Mouse (Mus musculus) CH12.LX (cell line): ENCODE results near the gene Dbil5. TPM values are rescaled to one million over a fixed set of nuclear protein-coding genes. Genes with fewer than 3 reads are reported as not detected.
A peak's percentile ranks its signal among the peaks of the same experiment; 100 is the strongest.

ENCODE experiments used
- DNase-seq: peaks from one replicate; pipeline ENCODE4 v3.0.0-alpha.2; 2013; ENCODE audit errors: extremely low read depth
- H3K27ac ChIP-seq: 2 replicates; pipeline ENCODE4 v1.5.1; 2012; ENCODE audit warnings: low read depth, mild to moderate bottlenecking, control low read depth, moderate library complexity; ENCODE audit not compliant: insufficient read depth
- H3K27me3 ChIP-seq: replicated peaks from 2 replicates; pipeline ENCODE3; 2012; ENCODE audit warnings: inconsistent platforms
- H3K36me3 ChIP-seq, 2 experiments: replicated peaks in 1 of 2; 2 replicates each; pipeline versions ENCODE3 to v1.6.1; 2012; ENCODE audit warnings: inconsistent platforms in 1 of 2, low read length in 1 of 2, mild to moderate bottlenecking in 1 of 2, mixed read lengths in 1 of 2, moderate library complexity in 1 of 2; ENCODE audit not compliant: control insufficient read depth in 1 of 2, insufficient read depth in 1 of 2
- H3K4me1 ChIP-seq, 2 experiments: 2 replicates each; pipeline ENCODE4 v1.6.1; 2012; ENCODE audit warnings: inconsistent platforms in 1 of 2, moderate library complexity in 1 of 2; ENCODE audit not compliant: insufficient read depth in 2 of 2, control insufficient read depth in 1 of 2
- H3K4me2 ChIP-seq: 2 replicates; pipeline ENCODE4 v1.6.1; 2012; ENCODE audit warnings: low read depth, mild to moderate bottlenecking, control low read depth; ENCODE audit not compliant: poor library complexity, insufficient read depth, severe bottlenecking
- H3K4me3 ChIP-seq, 3 experiments: fragments of 150-350 bp in 1 of 3; sonication (generic) in 1 of 3; replicated peaks in 1 of 3; 2 replicates each; pipeline versions ENCODE3 to v1.5.1; 2011 to 2012; ENCODE audit warnings: low read depth in 2 of 3, low read length in 2 of 3, mild to moderate bottlenecking in 2 of 3, moderate library complexity in 2 of 3, control low read depth in 1 of 3, improper control_type of control experiment in 1 of 3, inconsistent platforms in 1 of 3, mixed read lengths in 1 of 3; ENCODE audit not compliant: poor library complexity in 1 of 3
- H3K79me2 ChIP-seq: replicated peaks from 2 replicates; pipeline ENCODE4 v1.6.1; 2012; ENCODE audit warnings: mild to moderate bottlenecking, moderate library complexity; ENCODE audit not compliant: control insufficient read depth, poor library complexity, insufficient read depth, severe bottlenecking; ENCODE audit errors: extremely low read depth
- H3K9ac ChIP-seq: 2 replicates; pipeline ENCODE4 v1.6.1; 2012; ENCODE audit warnings: low read depth, mild to moderate bottlenecking, control low read depth, moderate library complexity; ENCODE audit not compliant: insufficient read depth
- H3K9me3 ChIP-seq: replicated peaks from 2 replicates; pipeline ENCODE3; 2012; ENCODE audit warnings: low read length, inconsistent platforms, mixed read lengths
- CTCF ChIP-seq, 2 experiments: IDR thresholded peaks in 1 of 2; conservative IDR thresholded peaks in 1 of 2; 2 replicates each; pipeline ENCODE4 v1.5.1; 2011 to 2012; ENCODE audit warnings: low read depth in 2 of 2, low read length in 2 of 2, improper control_type of control experiment in 1 of 2, inconsistent platforms in 1 of 2, mild to moderate bottlenecking in 1 of 2, moderate library complexity in 1 of 2
- E2F4 ChIP-seq: IDR thresholded peaks from 2 replicates; pipeline ENCODE4 v1.6.1; 2011; ENCODE audit warnings: low read depth, low read length, improper control_type of control experiment; ENCODE audit not compliant: insufficient replicate concordance
- HCFC1 ChIP-seq: IDR thresholded peaks from 2 replicates; pipeline ENCODE4 v1.6.1; 2012; ENCODE audit warnings: low read depth, mild to moderate bottlenecking, inconsistent platforms, low read length, improper control_type of control experiment
- IRF4 ChIP-seq: IDR thresholded peaks from 2 replicates; pipeline ENCODE4 v1.6.1; 2014; ENCODE audit warnings: low read depth, mild to moderate bottlenecking, inconsistent platforms, low read length, improper control_type of control experiment
- KAT2A ChIP-seq: IDR thresholded peaks from 2 replicates; pipeline ENCODE4 v1.6.1; 2012; ENCODE audit warnings: low read length, improper control_type of control experiment, inconsistent platforms; ENCODE audit not compliant: insufficient replicate concordance
- MAFK ChIP-seq: IDR thresholded peaks from 2 replicates; pipeline ENCODE4 v1.6.1; 2011; ENCODE audit warnings: low read length, improper control_type of control experiment; ENCODE audit not compliant: insufficient replicate concordance
- MAX ChIP-seq: IDR thresholded peaks from 2 replicates; pipeline ENCODE4 v1.6.1; 2011; ENCODE audit warnings: low read length, improper control_type of control experiment
- SIN3A ChIP-seq: IDR thresholded peaks from 2 replicates; pipeline ENCODE4 v1.6.1; 2012; ENCODE audit warnings: low read length, improper control_type of control experiment, inconsistent platforms
- TBP ChIP-seq: conservative IDR thresholded peaks from 2 replicates; pipeline ENCODE4 v1.6.1; 2011; ENCODE audit warnings: low read depth, low read length, improper control_type of control experiment
- USF2 ChIP-seq: conservative IDR thresholded peaks from 2 replicates; pipeline ENCODE4 v1.6.1; 2011; ENCODE audit warnings: low read depth, low read length, improper control_type of control experiment
- ZMIZ1 ChIP-seq: IDR thresholded peaks from 2 replicates; pipeline ENCODE4 v1.6.1; 2012; ENCODE audit warnings: low read depth, mild to moderate bottlenecking, inconsistent platforms, low read length, improper control_type of control experiment
- dilution Hi-C: fragments of 300-500 bp; cut with MboI; formaldehyde crosslinking; loops from 2 replicates; pipeline ENCODE4 v1.14.3; 2020; ENCODE audit warnings: low sequenced_read_pairs; ENCODE audit not compliant: extremely low pct_unique_long_range_greater_than_20kb, extremely low pct_ligation_motif_present
- in situ Hi-C: fragments of 300-500 bp; cut with MboI; formaldehyde crosslinking; loops from 3 replicates; pipeline ENCODE4 v1.14.3; 2019; ENCODE audit warnings: low sequenced_read_pairs, low pct_ligation_motif_present, low pct_unique_long_range_greater_than_20kb, mixed read lengths
- polyA plus RNA-seq: library from polyadenylated mRNA; unstranded; fragments of >175 nt; gene quantifications from 2 replicates; pipeline ENCODE4 v1.2.1, GENCODE M21; 2012; ENCODE audit warnings: low read depth; ENCODE audit not compliant: insufficient read length
- total RNA-seq, 2 experiments: library from RNA; depleted of rRNA; stranded (reverse); fragments of 300-350 nt in 1 of 2; fragments of >200 nt in 1 of 2; gene quantifications; 2 replicates each; pipeline ENCODE4 v1.2.3; 2012 to 2014

Gene Dbil5
- total and polyA plus RNA-seq, 3 experiments, result 1.4 to 1.6 TPM; not detected in 1

- TF ChIP-seq SIN3A (no peak), ZMIZ1 (no peak), USF2 (no peak)
- dilution Hi-C loops (no loop called here), in situ Hi-C loops (loop anchor here (10.0 kb wide), 1 partner anchor 247 kb away; no protein-coding TSS in a partner anchor)
- Histone ChIP-seq H3K4me3 (no peak overlapping the region), H3K4me1 (peaks cover 0 to 25% of the 10 kb centered on the region in 2 experiments; a peak in 2 of 4 replicates), H3K36me3 (peaks cover 0 to 58% of the 10 kb centered on the region in 2 experiments), H3K4me2 (no peak overlapping the region), H3K79me2 (no peaks in the 10 kb centered on the region), H3K27me3 (no peaks in the 10 kb centered on the region), H3K27ac (no peak overlapping the region), H3K9me3 (no peaks in the 10 kb centered on the region), H3K9ac (no peak overlapping the region)
- no peak for DNase-seq
Measured at GRCm38 (mm10) chr11:76257386-76257785, 40.0 kb downstream of the Dbil5 start.

GRCm38 (mm10) chr11:76258511-76258910 is 41.1 kb downstream of the Dbil5 start:
- no peak overlapping the region for H3K27ac ChIP-seq
- H3K4me3 ChIP-seq, result no peak overlapping the region
- H3K9ac ChIP-seq, result no peak overlapping the region
- in situ Hi-C loops (loop anchor here (10.0 kb wide), 1 partner anchor 246 kb away; no protein-coding TSS in a partner anchor), dilution Hi-C loops (no loop called here)
- no peak overlapping the region for H3K4me2 ChIP-seq
- no peak for TF ChIP-seq KAT2A
- TF ChIP-seq MAX, result no peak
- peak in 1 of 2 experiments; percentile 18; a peak in 1 of 4 replicates for TF ChIP-seq CTCF (conservative IDR thresholded peaks at IDR 0.05 in 1 of 2, IDR thresholded peaks at IDR 0.05 in 1 of 2; ENCODE audit: low read depth in 2 of 2, low read length in 2 of 2)
- TF ChIP-seq TBP, result no peak
- H3K27me3 ChIP-seq, result no peaks in the 10 kb centered on the region
- H3K9me3 ChIP-seq, result no peaks in the 10 kb centered on the region
- no peak for DNase-seq
- no peaks in the 10 kb centered on the region for H3K79me2 ChIP-seq
- H3K36me3 ChIP-seq, result peaks cover 0 to 59% of the 10 kb centered on the region in 2 experiments
- H3K4me1 ChIP-seq, result peaks cover 0 to 17% of the 10 kb centered on the region in 2 experiments; a peak in 2 of 4 replicates

DNA sequence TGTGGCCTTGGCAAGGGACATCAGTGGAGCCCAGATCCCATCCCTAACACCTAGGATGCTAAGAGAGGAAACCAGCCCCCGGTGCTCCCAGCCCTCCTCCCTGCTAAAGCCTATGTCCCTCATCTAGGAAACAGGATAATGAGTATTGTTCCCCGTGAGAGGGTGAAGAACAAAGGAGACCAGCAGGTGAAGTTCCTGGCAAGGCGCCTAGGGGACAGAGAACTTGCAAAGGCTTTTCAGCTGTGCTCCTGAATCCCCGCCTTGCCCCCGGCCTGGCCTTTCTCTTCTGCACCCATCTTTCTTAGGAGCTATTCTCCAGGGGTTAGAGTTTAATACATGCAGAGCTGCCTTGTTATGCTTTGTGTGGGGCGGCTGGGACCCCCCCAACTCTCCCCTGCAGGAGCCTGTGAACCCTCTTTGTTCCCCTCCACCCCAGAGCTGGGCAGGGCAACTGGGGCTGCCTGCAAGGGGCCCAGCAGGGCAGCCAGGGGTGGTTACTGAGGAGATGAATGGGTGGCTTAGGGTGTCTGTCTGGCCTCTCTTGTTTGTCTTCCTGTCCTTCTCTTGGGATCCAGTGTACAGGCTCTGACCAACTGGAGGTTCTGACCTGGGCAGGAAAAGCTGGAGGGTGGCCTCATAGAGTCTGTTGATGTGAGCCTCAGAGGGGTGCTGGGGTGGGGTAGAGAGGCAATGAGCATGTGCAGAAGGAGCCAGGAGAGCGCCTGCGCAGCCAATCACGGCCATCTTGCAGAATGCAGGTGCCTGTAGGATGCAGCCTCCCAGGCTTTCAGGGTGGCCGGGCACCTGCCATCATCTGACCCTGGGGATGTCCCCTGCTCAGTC is 43.0 kb downstream of the Dbil5 start:
- in situ Hi-C loops (no loop called here), dilution Hi-C loops (no loop called here)
- peaks cover 0 to 41% of the 10 kb centered on the region in 2 experiments for H3K36me3 ChIP-seq
- H3K9me3 ChIP-seq, result no peaks in the 10 kb centered on the region
- no peak overlapping the region for H3K9ac ChIP-seq
- H3K4me1 ChIP-seq, result peaks cover 0 to 10% of the 10 kb centered on the region in 2 experiments; a peak in 2 of 4 replicates
- TF ChIP-seq HCFC1 (no peak), MAFK (no peak), IRF4 (no peak), E2F4 (no peak)
- DNase-seq, result no peak
- no peaks in the 10 kb centered on the region for H3K79me2 ChIP-seq
- H3K4me3 ChIP-seq, result no peak overlapping the region
- H3K4me2 ChIP-seq, result no peak overlapping the region
- H3K27ac ChIP-seq, result no peak overlapping the region
- H3K27me3 ChIP-seq, result no peaks in the 10 kb centered on the region
